9 mouse cellular contexts compared by ENCODE assay signal in the genomic region with DNA sequence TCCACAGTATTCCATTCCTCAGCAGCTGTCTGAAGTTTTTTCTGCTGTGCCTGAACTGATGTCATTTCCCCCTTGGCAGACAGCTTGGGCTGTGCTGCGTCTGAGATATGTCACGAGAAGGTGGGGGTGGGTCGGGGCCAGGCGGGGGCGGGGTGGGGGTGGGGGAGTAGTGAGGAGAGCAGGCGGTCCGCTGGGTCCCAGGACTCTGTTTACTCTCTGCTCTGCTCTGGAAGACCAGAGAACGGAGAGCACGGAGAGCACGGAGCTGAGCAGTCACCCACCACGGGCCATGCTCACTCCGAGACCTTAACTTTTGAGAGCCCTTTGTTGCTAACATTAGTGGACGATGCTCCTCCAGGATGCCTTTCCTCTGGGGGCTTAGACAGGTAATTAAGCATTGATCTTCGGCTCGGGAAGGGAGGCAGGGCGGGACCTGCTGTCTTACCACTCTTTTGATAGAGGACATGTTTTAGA. TPM values are rescaled to one million over a fixed set of nuclear protein-coding genes. Genes with fewer than 3 reads are reported as not detected.
DNase-seq lines count a peak whose midpoint lies in the region; ATAC-seq and TF ChIP-seq lines count a peak whose summit lies in the region.
"Had no signal": no experiment of that assay in that cellular context is flagged by ENCODE, and none has a peak within 500 bp of the region (broad histone marks: within the 10 kb centered on the region; RNA-seq: fewer than 3 reads in every experiment).

No protein-coding gene starts in this region.

- no peak for DNase-seq in left cerebral cortex, adult 2 months (ENCODE audit: extremely low spot score in 1 of 2, low spot score in 2 of 2)
- DNase-seq in left cerebral cortex, adult 11 months (ENCODE audit: low spot score): no peak
- DNase-seq in limb, embryonic 14.5 days (ENCODE audit: low spot score): peak; percentile 73
- DNase-seq in layer of hippocampus, postnatal 25 days (ENCODE audit: extremely low spot score in 1 of 2, low spot score in 1 of 2): no peak
- DNase-seq in urinary bladder, adult 18-20 months (ENCODE audit: low spot score in 2 of 2): no peak

- intact Hi-C loops in left cerebral cortex, adult 2 months (cut with DNase I): loop anchor here (2.0 kb wide), 1 partner anchor 16 kb away; no protein-coding TSS in a partner anchor

- H3K4me2 ChIP-seq in heart, embryonic 13.5 days: peak overlapping the region; percentile 89
- H3K4me2 ChIP-seq in limb, embryonic 14.5 days (replicated peaks; ENCODE audit: low read depth, low read length, severe bottlenecking): peak overlapping the region; percentile 58
- peak overlapping the region; percentile 31 for H3K4me2 ChIP-seq in midbrain, embryonic 15.5 days

- no peaks in the 10 kb centered on the region for H3K27me3 ChIP-seq in heart, embryonic 13.5 days (replicated peaks)
- no peaks in the 10 kb centered on the region for H3K27me3 ChIP-seq in limb, embryonic 14.5 days (ENCODE audit: control insufficient read depth, insufficient read depth, low read length)
- H3K27me3 ChIP-seq in midbrain, embryonic 15.5 days (replicated peaks): no peaks in the 10 kb centered on the region

- peak overlapping the region; percentile 69 for H3K27ac ChIP-seq in left cerebral cortex, adult 2 months
- peak overlapping the region; percentile 98 for H3K27ac ChIP-seq in heart, embryonic 13.5 days (replicated peaks)
- peak overlapping the region; percentile 82 for H3K27ac ChIP-seq in limb, embryonic 14.5 days (replicated peaks; ENCODE audit: low read depth, low read length)
- H3K27ac ChIP-seq in midbrain, embryonic 15.5 days: peak overlapping the region; percentile 40

- peaks cover 22% of the 10 kb centered on the region for H3K36me3 ChIP-seq in heart, embryonic 13.5 days
- peaks cover 8% of the 10 kb centered on the region; the same call in 1 of the 2 replicates for H3K36me3 ChIP-seq in limb, embryonic 14.5 days (ENCODE audit: control insufficient read depth, insufficient read depth, low read length)
- H3K36me3 ChIP-seq in midbrain, embryonic 15.5 days (replicated peaks): no peaks in the 10 kb centered on the region

- peak; percentile 68 for ATAC-seq in heart, embryonic 13.5 days (ENCODE audit: extremely low read depth, insufficient number of reproducible peaks, low FRiP score, low TSS enrichment)
- peak; percentile 74 for ATAC-seq in limb, embryonic 14.5 days (ENCODE audit: low FRiP score, low read depth)
- ATAC-seq in midbrain, embryonic 15.5 days (replicated peaks): no peak
- no peak for ATAC-seq in monocyte, adult 5-6 weeks (replicated peaks; ENCODE audit: insufficient number of reproducible peaks, low FRiP score, low TSS enrichment, poor library complexity, severe bottlenecking)

- peak overlapping the region; percentile 9 for H3K4me3 ChIP-seq in left cerebral cortex, adult 2 months
- H3K4me3 ChIP-seq in heart, embryonic 13.5 days: peak overlapping the region; percentile 63
- H3K4me3 ChIP-seq in limb, embryonic 14.5 days (replicated peaks; ENCODE audit: low read length): peak overlapping the region; percentile 30
- H3K4me3 ChIP-seq in midbrain, embryonic 15.5 days: no peak overlapping the region

- H3K4me1 ChIP-seq in heart, embryonic 13.5 days: peaks cover 91% of the 10 kb centered on the region
- peaks cover 36% of the 10 kb centered on the region for H3K4me1 ChIP-seq in limb, embryonic 14.5 days (ENCODE audit: control insufficient read depth, insufficient read depth, low read length)
- peaks cover 57% of the 10 kb centered on the region for H3K4me1 ChIP-seq in midbrain, embryonic 15.5 days

- TF ChIP-seq POLR2A in limb, embryonic 14.5 days (IDR thresholded peaks at IDR 0.05; ENCODE audit: borderline replicate concordance, extremely low read depth, insufficient read depth, insufficient read length): no peak

- no peak for TF ChIP-seq CTCF in left cerebral cortex, adult 2 months (IDR thresholded peaks at IDR 0.05)

- WGBS in heart, embryonic 13.5 days: 6% methylated on average over 16 of the region's 16 CpGs
- 3% methylated on average over 16 of the region's 16 CpGs for WGBS in limb, embryonic 14.5 days
- WGBS in midbrain, embryonic 15.5 days: 6% methylated on average over 16 of the region's 16 CpGs

- H3K9ac ChIP-seq in heart, embryonic 13.5 days: peak overlapping the region; percentile 90
- peak overlapping the region; percentile 55 for H3K9ac ChIP-seq in limb, embryonic 14.5 days (ENCODE audit: low read depth, low read length, severe bottlenecking)
- H3K9ac ChIP-seq in midbrain, embryonic 15.5 days: no peak overlapping the region

- no peaks in the 10 kb centered on the region for H3K9me3 ChIP-seq in heart, embryonic 13.5 days
- H3K9me3 ChIP-seq in limb, embryonic 14.5 days (ENCODE audit: control insufficient read depth, low read length): no peaks in the 10 kb centered on the region
- no peaks in the 10 kb centered on the region for H3K9me3 ChIP-seq in midbrain, embryonic 15.5 days

RNA-seq across cellular contexts. Expression of a gene that starts 24.3 kb away (rescaled TPM):
- 10 to 100 TPM; 36.8 to 42.6 TPM for total RNA-seq in left cerebral cortex, adult 2 months (2021)
- polyA plus RNA-seq in heart, embryonic 13.5 days (2015; fragmentation: Nextera tagmentation; extraction: Ambion mirVana): 41.6 and 42.0 TPM in 2 replicates
- 44.0 and 54.1 TPM in 2 replicates for polyA plus RNA-seq in limb, embryonic 14.5 days (2012; rRNA removed)
- polyA plus RNA-seq in limb, embryonic 14.5 days (2014; fragmentation: Nextera tagmentation; extraction: Ambion mirVana): 42.6 and 43.8 TPM in 2 replicates
- 41.1 and 42.6 TPM in 2 replicates for polyA plus RNA-seq in midbrain, embryonic 15.5 days (2015; fragmentation: Nextera tagmentation; extraction: Ambion mirVana)
- total RNA-seq in monocyte, adult 5-6 weeks (2017): 45.5 to 72.9 TPM (median 56.5 TPM) in 3 replicates
- total RNA-seq in layer of hippocampus, postnatal 25 days (2021): 10 to 100 TPM; 37.8 to 37.9 TPM

RNA-seq across cellular contexts. Expression of a gene that starts 49.7 kb away (rescaled TPM):
- total RNA-seq in left cerebral cortex, adult 2 months (2021): not detected
- polyA plus RNA-seq in heart, embryonic 13.5 days (2015; fragmentation: Nextera tagmentation; extraction: Ambion mirVana): 1.1 and 1.6 TPM in 2 replicates
- polyA plus RNA-seq in limb, embryonic 14.5 days (2012; rRNA removed): 0.20 and 0.22 TPM in 2 replicates
- 0.23 and 0.47 TPM in 2 replicates for polyA plus RNA-seq in limb, embryonic 14.5 days (2014; fragmentation: Nextera tagmentation; extraction: Ambion mirVana)
- polyA plus RNA-seq in midbrain, embryonic 15.5 days (2015; fragmentation: Nextera tagmentation; extraction: Ambion mirVana): not detected in 2 replicates
- total RNA-seq in monocyte, adult 5-6 weeks (2017): 1.6 to 6.0 TPM (median 3.4 TPM) in 3 replicates
- total RNA-seq in layer of hippocampus, postnatal 25 days (2021): not detected
- total RNA-seq: gastrocnemius, postnatal 4 days had no signal

RNA-seq across cellular contexts. Expression of a gene that starts 50.1 kb away (rescaled TPM):
- 1 to 10 TPM; 4.6 to 7.4 TPM for total RNA-seq in left cerebral cortex, adult 2 months (2021)
- 8.1 and 9.1 TPM in 2 replicates for polyA plus RNA-seq in heart, embryonic 13.5 days (2015; fragmentation: Nextera tagmentation; extraction: Ambion mirVana)
- polyA plus RNA-seq in limb, embryonic 14.5 days (2012; rRNA removed): 26.4 and 26.7 TPM in 2 replicates
- polyA plus RNA-seq in limb, embryonic 14.5 days (2014; fragmentation: Nextera tagmentation; extraction: Ambion mirVana): 21.2 and 22.0 TPM in 2 replicates
- 10.5 and 11.7 TPM in 2 replicates for polyA plus RNA-seq in midbrain, embryonic 15.5 days (2015; fragmentation: Nextera tagmentation; extraction: Ambion mirVana)
- 8.9 to 11.1 TPM (median 10.2 TPM) in 3 replicates for total RNA-seq in monocyte, adult 5-6 weeks (2017)
- 1 to 10 TPM; 4.4 to 6.3 TPM for total RNA-seq in layer of hippocampus, postnatal 25 days (2021)

RNA-seq across cellular contexts. Expression of a gene that starts 50.2 kb away (rescaled TPM):
- 100 to 1,000 TPM; 120 to 129 TPM for total RNA-seq in left cerebral cortex, adult 2 months (2021)
- polyA plus RNA-seq in heart, embryonic 13.5 days (2015; fragmentation: Nextera tagmentation; extraction: Ambion mirVana): 82.1 and 97.1 TPM in 2 replicates
- polyA plus RNA-seq in limb, embryonic 14.5 days (2012; rRNA removed): 93.0 and 120 TPM in 2 replicates
- polyA plus RNA-seq in limb, embryonic 14.5 days (2014; fragmentation: Nextera tagmentation; extraction: Ambion mirVana): 87.2 and 97.8 TPM in 2 replicates
- 209 and 210 TPM in 2 replicates for polyA plus RNA-seq in midbrain, embryonic 15.5 days (2015; fragmentation: Nextera tagmentation; extraction: Ambion mirVana)
- 7.1 to 26.2 TPM (median 18.2 TPM) in 3 replicates for total RNA-seq in monocyte, adult 5-6 weeks (2017)
- 100 to 1,000 TPM; 123 to 127 TPM for total RNA-seq in layer of hippocampus, postnatal 25 days (2021)

Comparison
In these comparisons a context has a peak if more than half of its experiments do, and no peak if none do; other contexts are left out.
1. H3K27ac ChIP-seq: peak in every context shown above with its lines; median percentile 98 in heart, embryonic 13.5 days; 82 in limb, embryonic 14.5 days; 69 in left cerebral cortex, adult 2 months; 40 in midbrain, embryonic 15.5 days.
2. ATAC-seq: peak in heart, embryonic 13.5 days (single experiment) and limb, embryonic 14.5 days (single experiment); none in midbrain, embryonic 15.5 days (single experiment) and monocyte, adult 5-6 weeks (single experiment).
3. H3K4me2 ChIP-seq: peak in every context shown above with its lines; median percentile 89 in heart, embryonic 13.5 days; 58 in limb, embryonic 14.5 days; 31 in midbrain, embryonic 15.5 days.